Mouse (Mus musculus): ENCODE results near the gene Stap2. TPM values are rescaled to one million over a fixed set of nuclear protein-coding genes. Genes with fewer than 3 reads are reported as not detected.
A peak's percentile ranks its signal among the peaks of the same experiment; 100 is the strongest.

Stap2 gene
- polyA plus RNA-seq, 1 experiment: 38.6 TPM

DNA sequence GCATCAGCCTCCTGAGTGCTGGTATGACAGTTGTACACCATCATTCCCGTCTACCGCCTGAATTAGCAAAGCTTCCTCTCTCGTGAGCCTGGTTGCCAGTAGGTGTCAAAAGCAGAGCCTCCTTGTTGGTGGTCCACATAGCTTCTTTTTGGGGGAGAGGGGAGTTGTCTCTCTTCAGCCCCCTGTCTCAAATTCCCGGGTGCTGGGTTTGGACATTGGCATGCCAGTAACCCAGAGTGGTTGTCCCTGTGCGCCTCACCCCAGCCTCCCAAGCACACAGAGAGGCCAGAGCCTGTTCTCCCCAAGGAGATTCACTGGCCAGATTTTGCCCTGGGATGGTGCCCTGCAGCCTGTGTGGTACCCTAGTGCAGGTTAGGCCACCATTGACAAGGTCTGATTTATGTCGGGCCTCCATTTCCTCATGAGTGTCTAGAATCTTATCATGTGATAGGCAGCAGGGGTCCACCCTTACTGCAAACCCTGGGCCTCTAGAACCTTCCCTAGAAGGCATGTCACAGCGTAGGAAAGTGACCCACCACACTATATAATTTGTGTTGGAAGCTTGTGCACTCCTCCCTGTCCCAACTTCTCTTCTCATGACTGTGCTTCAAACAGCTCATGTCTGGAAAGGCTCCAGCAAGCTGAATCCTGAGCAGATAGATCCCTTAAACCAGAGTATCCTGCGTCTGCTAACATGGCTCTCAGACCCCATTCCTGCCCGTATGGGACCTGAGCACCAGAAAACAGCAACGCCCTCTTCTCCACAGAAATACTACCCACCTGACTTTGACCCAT lies 45.2 kb downstream of the Stap2 start:
- DNase-seq (ENCODE audit: low spot score): no peak

DNA sequence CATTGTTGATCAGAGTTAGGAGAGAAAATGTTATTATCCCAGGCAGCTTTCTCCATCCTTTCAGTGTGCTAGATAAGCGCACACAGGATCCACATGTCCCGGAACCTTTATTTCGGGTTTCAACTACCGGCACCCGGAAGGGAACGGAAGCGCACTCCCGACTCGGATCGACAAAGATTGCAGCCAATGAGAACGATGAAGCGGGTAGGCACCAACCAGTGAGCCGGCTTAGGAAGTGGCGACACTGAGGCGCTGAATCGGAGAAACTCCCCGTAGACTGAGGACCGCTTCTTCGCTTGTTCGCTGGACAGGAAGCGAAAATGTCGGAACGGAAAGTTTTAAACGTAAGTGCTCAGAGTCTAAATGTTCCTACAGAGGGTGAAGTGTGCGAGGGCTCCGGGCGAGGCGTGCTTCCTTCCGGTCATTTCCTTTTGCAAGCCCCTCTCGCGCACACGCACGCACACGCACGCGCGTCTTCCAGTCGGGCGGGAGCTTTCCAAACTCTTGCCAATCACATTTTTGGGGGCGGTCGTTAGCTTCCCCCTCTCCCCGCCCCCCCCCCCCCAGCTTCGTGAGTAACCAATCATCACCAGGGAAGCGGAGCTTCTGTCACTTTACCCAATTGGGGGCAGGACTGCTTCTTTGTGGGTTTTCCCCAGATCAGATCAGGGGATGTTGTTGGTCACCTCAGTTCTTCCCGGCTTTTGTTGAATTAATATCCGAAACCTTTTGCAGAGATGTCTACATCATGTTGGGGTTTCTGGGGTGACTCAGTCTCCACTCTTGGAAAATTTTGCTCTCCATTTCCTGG lies 46.3 kb downstream of the Stap2 start, which contains the start of gene Yju2:
Yju2 (plus strand) TSS at position 182 of the 811 bp plus-strand sequence.
- DNase-seq (ENCODE audit: low spot score): peak; percentile 84

DNA sequence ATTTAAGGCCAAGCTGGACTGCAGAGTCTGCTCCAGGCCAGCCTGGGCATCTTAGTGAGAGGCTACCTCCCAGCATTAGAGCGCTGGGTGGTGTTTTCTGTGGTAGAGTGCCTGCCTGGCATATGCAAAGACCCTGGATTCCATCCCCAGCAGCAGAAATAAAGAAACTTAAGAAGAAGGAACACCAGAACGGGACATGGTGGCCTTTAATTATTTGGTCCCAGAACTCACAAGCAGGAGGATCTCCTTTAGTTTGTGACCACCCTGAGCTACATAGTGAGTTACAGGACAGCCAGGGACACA lies 46.8 kb downstream of the Stap2 start:
- DNase-seq (ENCODE audit: low spot score): no peak

DNA sequence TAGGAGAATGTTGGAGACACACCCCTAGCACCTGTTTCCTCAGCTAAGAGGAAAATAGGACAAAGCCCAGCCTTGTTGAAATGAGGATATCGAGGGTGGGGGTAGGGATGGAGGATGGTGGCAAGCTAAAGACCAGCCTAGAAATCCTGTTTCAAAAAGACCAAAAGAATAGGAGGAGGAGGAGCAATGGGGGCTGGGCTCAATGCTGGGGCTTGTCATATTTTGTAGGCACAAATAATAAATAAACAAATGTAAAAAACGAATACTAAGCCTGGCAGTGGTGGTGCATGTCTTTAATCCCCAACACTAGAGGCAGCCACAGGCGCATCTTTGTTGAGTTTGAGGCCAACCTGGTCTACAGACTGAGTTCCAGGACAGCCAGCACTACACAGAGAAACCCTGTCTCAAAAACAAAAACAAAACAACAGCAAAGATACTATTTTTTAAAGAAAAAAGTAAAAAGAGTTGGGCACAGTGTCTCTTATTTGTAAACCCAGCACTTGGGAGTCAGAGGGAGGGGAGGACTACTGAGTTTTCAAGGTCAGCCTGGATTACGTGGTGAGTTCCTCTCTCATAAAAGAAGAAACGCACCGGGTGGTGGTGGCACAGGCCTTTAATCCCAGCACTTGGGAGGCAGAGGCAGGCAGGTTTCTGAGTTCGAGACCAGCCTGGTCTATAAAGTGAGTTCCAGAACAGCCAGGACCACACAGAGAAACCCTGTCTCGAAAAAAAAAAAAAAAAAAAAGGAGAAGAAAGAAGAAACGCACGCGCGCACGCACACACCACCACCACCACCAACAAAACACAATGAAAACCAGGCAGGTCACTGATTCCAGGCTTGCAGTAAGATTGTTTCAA lies 47.4 kb downstream of the Stap2 start:
- DNase-seq (ENCODE audit: low spot score): no peak

DNA sequence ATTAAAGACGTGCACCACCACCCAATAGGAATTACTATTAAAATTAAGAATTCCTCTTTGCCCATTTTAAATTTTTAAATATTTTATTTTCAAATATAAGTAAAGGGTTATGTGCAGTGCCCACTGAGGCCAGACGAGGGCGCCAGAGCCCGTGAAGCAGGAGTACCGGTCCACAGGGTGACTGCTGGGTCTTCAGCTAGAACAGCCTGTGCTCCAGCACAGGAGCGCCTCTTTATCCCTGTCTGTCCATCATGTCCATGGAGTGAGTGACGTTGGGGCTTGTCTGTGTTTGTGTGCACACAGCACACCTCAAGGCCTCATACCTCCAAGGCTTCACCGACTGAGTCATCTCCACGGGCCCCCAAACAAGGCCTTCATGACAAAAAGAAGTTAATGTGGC lies 48.2 kb downstream of the Stap2 start:
- no peak for DNase-seq (ENCODE audit: low spot score)

DNA sequence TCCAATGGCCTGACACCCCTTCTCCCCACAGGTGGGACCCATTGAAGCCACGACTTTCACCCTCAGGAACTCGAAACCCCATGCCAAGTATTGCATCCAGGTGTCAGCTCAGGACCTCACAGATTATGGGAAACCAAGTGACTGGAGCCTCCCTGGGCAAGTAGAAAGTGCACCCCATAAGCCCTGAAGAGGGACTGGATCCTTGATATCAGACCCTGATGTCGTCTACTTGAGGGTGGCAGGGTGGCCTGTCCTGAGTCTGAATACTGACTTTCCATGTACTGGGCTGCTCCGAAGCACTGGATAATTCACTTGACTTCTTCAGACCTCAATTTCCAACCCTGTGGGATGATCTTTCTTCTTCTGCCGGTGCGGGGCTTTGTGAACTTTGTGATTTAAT lies 48.8 kb downstream of the Stap2 start:
- DNase-seq (ENCODE audit: low spot score): no peak

DNA sequence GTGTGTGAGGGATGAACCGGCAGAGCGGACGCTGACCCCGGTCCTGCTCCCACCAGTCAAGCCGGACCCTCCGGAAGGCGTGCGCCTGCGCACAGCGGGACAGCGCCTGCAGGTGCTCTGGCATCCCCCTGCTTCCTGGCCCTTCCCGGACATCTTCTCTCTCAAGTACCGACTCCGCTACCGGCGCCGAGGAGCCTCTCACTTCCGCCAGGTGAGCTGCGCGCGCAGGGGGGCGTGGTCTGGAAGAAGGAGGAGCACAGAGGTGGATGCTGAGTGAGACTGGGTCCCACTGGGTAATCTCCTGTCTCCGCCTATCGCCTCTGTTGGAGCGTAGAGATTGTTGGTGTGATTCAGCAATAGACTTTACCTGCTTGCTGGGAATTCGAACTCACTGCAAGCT lies 49.3 kb downstream of the Stap2 start:
- peak; percentile 65 for DNase-seq (ENCODE audit: low spot score)

DNA sequence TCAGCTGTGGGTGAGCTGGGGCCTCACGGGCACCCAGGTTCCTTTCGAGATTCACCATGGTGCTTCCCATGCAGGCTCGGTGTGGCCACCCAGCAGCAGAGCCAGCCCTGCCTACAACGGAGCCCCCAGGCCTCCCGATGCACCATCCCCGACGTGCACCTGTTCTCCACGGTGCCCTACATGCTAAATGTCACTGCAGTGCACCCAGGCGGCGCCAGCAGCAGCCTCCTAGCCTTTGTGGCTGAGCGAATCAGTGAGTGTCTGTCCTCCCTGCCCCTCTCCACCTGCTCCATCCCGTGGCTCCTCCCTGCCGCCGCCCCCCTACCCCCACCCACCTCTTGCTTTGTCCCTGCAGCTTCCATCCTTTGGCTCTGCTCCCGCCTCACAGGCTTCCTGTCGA lies 51.2 kb downstream of the Stap2 start:
- no peak for DNase-seq (ENCODE audit: low spot score)

DNA sequence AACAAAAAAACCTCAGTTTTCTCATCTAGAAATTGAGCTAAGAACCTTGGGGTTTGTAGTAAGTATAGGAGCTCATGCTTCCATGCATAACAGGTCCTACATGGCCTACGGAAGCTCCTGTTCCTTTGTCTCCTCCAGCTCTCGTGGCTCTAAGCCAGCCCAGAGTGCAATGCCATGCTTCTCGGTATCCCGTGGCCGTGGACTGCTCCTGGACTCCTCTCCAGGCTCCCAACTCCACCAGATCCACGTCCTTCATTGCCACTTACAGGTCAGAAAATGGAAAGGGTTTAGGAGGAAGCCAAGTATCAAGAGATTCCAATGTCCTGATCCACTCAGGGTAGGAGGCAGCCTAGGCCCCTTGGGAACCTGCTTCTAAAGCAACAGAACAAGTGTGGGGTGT lies 51.6 kb downstream of the Stap2 start:
- DNase-seq (ENCODE audit: low spot score): no peak

DNA sequence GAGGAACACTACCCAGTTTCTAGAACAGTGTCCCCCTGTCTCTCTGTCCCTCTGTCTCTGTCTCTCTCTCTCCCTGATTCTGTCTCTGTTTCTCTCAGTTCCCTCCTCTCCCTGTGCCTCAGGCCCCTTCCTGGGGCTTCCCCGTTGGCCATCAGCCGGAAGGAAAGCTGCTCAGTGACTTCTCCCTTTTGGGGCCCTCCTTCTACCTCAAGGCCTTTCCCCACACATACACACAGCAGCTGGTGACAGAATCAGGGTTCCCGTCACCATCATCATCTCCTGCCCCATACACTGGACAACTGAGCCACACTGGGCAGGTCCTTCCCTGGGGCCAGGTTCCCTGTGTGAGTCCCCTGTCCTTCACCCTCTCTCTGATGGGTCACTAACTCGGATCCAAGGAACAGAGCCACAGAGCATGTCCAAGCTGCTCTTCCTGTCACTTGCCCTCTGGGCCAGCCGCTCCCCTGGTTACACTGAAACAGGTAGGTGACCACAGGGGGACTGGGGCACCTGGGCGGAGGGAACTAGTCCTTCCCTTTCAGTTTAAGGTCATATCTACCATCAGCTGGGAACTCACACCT lies 52.8 kb downstream of the Stap2 start, which contains the start of gene Ebi3:
Ebi3 (plus strand) TSS at position 194 of the 581 bp plus-strand sequence.
- no peak for DNase-seq (ENCODE audit: low spot score)

DNA sequence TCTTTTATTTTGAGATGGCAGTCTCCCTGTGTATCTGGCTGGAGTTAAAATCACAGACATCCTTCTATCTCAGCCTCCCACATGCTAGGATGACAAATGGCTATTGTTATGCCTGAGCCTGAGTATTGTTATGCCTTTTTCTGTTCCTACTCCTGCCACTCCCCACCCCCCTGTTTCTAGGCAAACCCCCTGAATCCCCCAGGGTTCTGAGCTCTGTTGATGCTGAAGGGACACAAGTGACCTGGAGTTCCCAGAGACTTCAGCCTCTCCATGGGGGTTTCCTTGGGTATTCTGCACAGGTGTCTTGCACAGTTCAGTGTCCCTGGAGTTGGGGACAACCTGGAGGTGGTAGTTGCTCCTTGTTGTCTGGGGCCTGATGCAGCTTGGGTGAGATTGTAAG lies 53.3 kb downstream of the Stap2 start:
- DNase-seq (ENCODE audit: low spot score): no peak

DNA sequence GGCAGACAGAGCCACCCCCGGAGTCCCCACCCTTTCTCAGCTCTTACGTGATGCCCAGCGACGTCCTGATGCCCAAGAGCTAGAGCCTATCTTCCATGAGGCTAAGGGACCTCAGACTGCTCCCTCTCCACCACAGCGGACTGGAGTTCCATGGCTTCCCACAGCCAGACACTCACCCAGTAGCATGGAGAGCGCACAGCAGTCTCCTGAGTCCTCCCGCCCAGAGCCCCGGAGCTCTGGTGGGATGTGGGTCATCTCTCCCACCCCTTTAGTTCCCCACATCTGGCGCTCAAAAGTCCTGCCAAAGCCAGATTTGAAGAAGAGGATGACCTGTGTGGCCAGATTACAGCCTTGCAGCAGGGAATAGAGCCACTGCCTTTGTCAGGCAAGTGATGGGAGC lies 54.8 kb downstream of the Stap2 start:
- no peak for DNase-seq (ENCODE audit: low spot score)

DNA sequence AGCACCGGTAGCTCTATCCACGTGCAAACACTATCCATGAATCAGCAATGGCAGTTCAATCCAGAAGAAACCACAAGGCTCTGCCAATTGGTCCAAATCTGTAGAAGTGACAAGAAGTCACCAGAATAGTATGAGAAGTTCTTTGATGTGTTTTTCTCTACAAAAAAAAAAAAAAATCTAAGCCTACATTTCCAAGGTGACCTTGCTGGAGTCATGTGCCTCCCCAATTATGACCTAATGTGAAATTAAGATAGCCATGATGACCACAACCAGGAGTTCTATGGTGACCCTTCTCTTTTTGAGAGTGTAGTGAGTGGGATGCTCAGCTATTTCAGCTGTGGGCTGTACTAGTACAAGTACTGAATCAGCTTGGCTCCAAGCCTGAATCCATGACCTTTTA lies 56.0 kb downstream of the Stap2 start, which contains the start of gene Zfp119b:
Zfp119b (minus strand) TSS at position 101 of the 400 bp plus-strand sequence.
- DNase-seq (ENCODE audit: low spot score): no peak

DNA sequence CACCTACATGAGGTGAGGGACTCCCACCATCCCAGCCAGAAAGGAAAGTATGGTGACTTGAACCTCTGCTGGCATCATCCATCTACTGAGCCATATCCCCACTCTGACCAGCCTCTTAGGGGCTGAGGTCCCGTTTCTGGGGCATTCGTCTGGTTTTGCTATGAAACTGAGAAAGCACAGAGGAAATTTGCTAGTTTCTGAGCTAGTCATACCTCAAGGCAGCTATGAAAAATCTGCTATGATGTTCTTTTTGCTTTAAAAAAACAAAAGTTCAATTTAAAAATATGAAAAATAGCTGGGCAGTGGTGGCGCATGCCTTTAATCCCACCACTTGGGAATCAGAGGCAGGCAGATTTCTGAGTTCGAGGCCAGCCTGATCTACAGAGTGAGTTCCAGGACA lies 56.7 kb downstream of the Stap2 start:
- no peak for DNase-seq (ENCODE audit: low spot score)

Other genes starting within 250 kb of the Stap2 start
- 4.7 and 5.2 TPM in 2 replicates for gene Zfp119a, start 126.7 kb downstream of the Stap2 start, polyA plus RNA-seq (2012; rRNA removed)
- 8.4 and 8.8 TPM in 2 replicates for gene Zfp959, start 113.5 kb downstream of the Stap2 start, polyA plus RNA-seq (2012; rRNA removed)
- 5.4 TPM in 2 replicates for gene Zfp119b, start 56.1 kb downstream of the Stap2 start, polyA plus RNA-seq (2012; rRNA removed)
- gene Ebi3, start 52.9 kb downstream of the Stap2 start, polyA plus RNA-seq (2012; rRNA removed): 2.9 and 3.1 TPM in 2 replicates
- 10.1 and 11.1 TPM in 2 replicates for gene Yju2, start 46.5 kb downstream of the Stap2 start, polyA plus RNA-seq (2012; rRNA removed)
- gene Shd, start 35.1 kb downstream of the Stap2 start, polyA plus RNA-seq (2012; rRNA removed): 1.0 and 1.7 TPM in 2 replicates
- gene Fsd1, start 19.1 kb downstream of the Stap2 start, polyA plus RNA-seq (2012; rRNA removed): 0.57 and 1.2 TPM in 2 replicates
- 50.4 and 51.1 TPM in 2 replicates for gene Mpnd, start 127 bp upstream of the Stap2 start, polyA plus RNA-seq (2012; rRNA removed)
- gene Sh3gl1, start 31.1 kb upstream of the Stap2 start, polyA plus RNA-seq (2012; rRNA removed): 55.5 and 78.1 TPM in 2 replicates
- 2.1 and 2.2 TPM in 2 replicates for gene Chaf1a, start 34.9 kb upstream of the Stap2 start, polyA plus RNA-seq (2012; rRNA removed)
- gene Ubxn6, start 69.4 kb upstream of the Stap2 start, polyA plus RNA-seq (2012; rRNA removed): 62.3 and 62.7 TPM in 2 replicates
- 68.8 and 70.6 TPM in 2 replicates for gene Hdgfl2, start 74.0 kb upstream of the Stap2 start, polyA plus RNA-seq (2012; rRNA removed)
- 96.9 and 98.3 TPM in 2 replicates for gene Plin4, start 104.2 kb upstream of the Stap2 start, polyA plus RNA-seq (2012; rRNA removed)
- 1.4 and 1.9 TPM in 2 replicates for gene Plin5, start 112.0 kb upstream of the Stap2 start, polyA plus RNA-seq (2012; rRNA removed)
- 23.4 and 23.9 TPM in 2 replicates for gene Lrg1, start 116.4 kb upstream of the Stap2 start, polyA plus RNA-seq (2012; rRNA removed)
- gene Sema6b, start 134.8 kb upstream of the Stap2 start, polyA plus RNA-seq (2012; rRNA removed): 3.3 and 4.4 TPM in 2 replicates
- 1.7 and 2.0 TPM in 2 replicates for gene Tnfaip8l1, start 156.9 kb upstream of the Stap2 start, polyA plus RNA-seq (2012; rRNA removed)
- 42.0 and 51.0 TPM in 2 replicates for gene Mydgf, start 178.3 kb upstream of the Stap2 start, polyA plus RNA-seq (2012; rRNA removed)
- gene Dpp9, start 213.3 kb upstream of the Stap2 start, polyA plus RNA-seq (2012; rRNA removed): 24.1 and 24.8 TPM in 2 replicates